Mouse (Mus musculus) cerebellum, adult 2 months (tissue): ENCODE results near the gene Calr3. TPM values are rescaled to one million over a fixed set of nuclear protein-coding genes. Genes with fewer than 3 reads are reported as not detected.

Source experiments
- DNase-seq, 2 experiments: peaks; one replicate each; pipeline ENCODE4 v3.0.0; 2021
- H3K27ac ChIP-seq: fragments of 200-500 bp; 2 replicates; pipeline ENCODE4 v1.5.1; 2012; ENCODE audit warnings: low read length, control low read depth, inconsistent platforms; ENCODE audit not compliant: insufficient read depth
- H3K27me3 ChIP-seq: fragments of 200-500 bp; 2 replicates; pipeline ENCODE4 v1.6.1; 2012; ENCODE audit warnings: inconsistent platforms, mild to moderate bottlenecking, low read length, moderate library complexity; ENCODE audit not compliant: control insufficient read depth, insufficient read depth
- H3K4me1 ChIP-seq: fragments of 200-500 bp; 2 replicates; pipeline ENCODE4 v1.6.1; 2011; ENCODE audit warnings: low read length; ENCODE audit not compliant: control insufficient read depth, insufficient read depth
- H3K4me3 ChIP-seq: fragments of 200-500 bp; replicated peaks from 2 replicates; pipeline ENCODE3; 2011; ENCODE audit warnings: mild to moderate bottlenecking, low read depth, low read length, control low read depth; ENCODE audit not compliant: insufficient read depth
- CTCF ChIP-seq: fragments of 200-500 bp; IDR thresholded peaks from 2 replicates; pipeline ENCODE4 v1.5.1; 2011; ENCODE audit warnings: low read depth, mild to moderate bottlenecking, control low read depth, low read length, moderate library complexity, borderline replicate concordance; ENCODE audit not compliant: insufficient read depth
- POLR2A ChIP-seq: fragments of 200-500 bp; IDR thresholded peaks from 2 replicates; pipeline ENCODE4 v1.6.1; 2011; ENCODE audit warnings: low read length, control low read depth, borderline replicate concordance; ENCODE audit not compliant: insufficient read depth
- WGBS: fragments of 180-500 bp; shearing (Covaris S2); methylation state at CpG from one replicate; pipeline ENCODE4 v1.1.7; 2018; 5-methylcytosine and 5-hydroxymethylcytosine counted together
- polyA plus RNA-seq: library from polyadenylated mRNA; depleted of rRNA; stranded (reverse); fragments of >200 nt; gene quantifications from 2 replicates; pipeline ENCODE4 v1.2.3, GENCODE M21; 2012; rRNA removed

Calr3 gene
- polyA plus RNA-seq, 1 experiment, result 4.4 TPM

DNA sequence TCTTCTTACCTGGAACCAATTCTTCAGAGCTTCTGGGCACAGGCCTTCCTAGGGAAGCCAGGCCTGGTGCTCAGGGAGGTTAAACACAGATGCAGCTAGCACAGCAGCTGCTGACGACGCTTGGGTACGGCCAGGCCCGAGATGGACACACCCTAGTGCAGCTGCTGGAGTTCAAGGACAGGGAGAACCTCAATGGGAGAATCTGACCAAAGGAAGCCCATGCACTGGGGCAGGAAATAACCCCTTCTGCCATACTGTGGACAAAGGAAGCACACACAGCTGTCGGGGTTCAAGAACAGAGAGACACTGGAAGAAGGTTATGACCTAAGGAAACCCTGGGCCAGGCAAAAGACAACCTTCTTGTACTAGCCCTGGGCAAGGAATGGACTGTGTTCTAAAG lies 68.5 kb downstream of the Calr3 start:
- H3K27ac ChIP-seq, result no peak overlapping the region
- 86% methylated on average over 5 of the region's 5 CpGs for WGBS

More for the DNA sequence above, 68.5 kb downstream of the Calr3 start:
- no peaks in the 10 kb centered on the region for H3K27me3 ChIP-seq
- 0 out of 2 replicates have a peak, but pooled peaks cover 4% of the 10 kb centered on the region for H3K4me1 ChIP-seq
- no peak overlapping the region for H3K4me3 ChIP-seq
- DNase-seq, result no peak
- no peak for TF ChIP-seq CTCF
- no peak for TF ChIP-seq POLR2A

Other genes with a start within 250 kb of the Calr3 start
- not detected in 2 replicates for gene Cib3, start 231.0 kb downstream of the Calr3 start, polyA plus RNA-seq
- gene Gm11034, start 230.2 kb downstream of the Calr3 start, polyA plus RNA-seq, result not detected in 2 replicates
- 71.2 and 78.5 TPM in 2 replicates for gene Fam32a, start 224.1 kb downstream of the Calr3 start, polyA plus RNA-seq
- 109 and 112 TPM in 2 replicates for gene Ap1m1, start 203.9 kb downstream of the Calr3 start, polyA plus RNA-seq
- gene Gm10282, start 138.6 kb downstream of the Calr3 start, polyA plus RNA-seq, result 3.9 TPM in 2 replicates
- gene Klf2, start 124.8 kb downstream of the Calr3 start, polyA plus RNA-seq, result 6.3 and 7.1 TPM in 2 replicates
- gene Eps15l1, start 22.4 kb downstream of the Calr3 start, polyA plus RNA-seq, result 74.4 and 77.9 TPM in 2 replicates
- 8.5 and 10.4 TPM in 2 replicates for gene 1700030K09Rik, start within 50 bp of the Calr3 start, polyA plus RNA-seq
- gene Cherp, start 31.4 kb upstream of the Calr3 start, polyA plus RNA-seq, result 54.5 and 65.5 TPM in 2 replicates
- gene Slc35e1, start 48.7 kb upstream of the Calr3 start, polyA plus RNA-seq, result 40.1 and 41.1 TPM in 2 replicates
- 9.6 and 10.3 TPM in 2 replicates for gene Med26, start 104.4 kb upstream of the Calr3 start, polyA plus RNA-seq
- 72.3 and 73.7 TPM in 2 replicates for gene Smim7, start 127.2 kb upstream of the Calr3 start, polyA plus RNA-seq
- 107 and 111 TPM in 2 replicates for gene Tmem38a, start 128.2 kb upstream of the Calr3 start, polyA plus RNA-seq
- gene Nwd1, start 202.8 kb upstream of the Calr3 start, polyA plus RNA-seq, result 21.2 and 21.6 TPM in 2 replicates